Mouse (Mus musculus) kidney, postnatal 14 days (tissue): ENCODE data around the gene Chst13.

ENCODE experiments used
- DNase-seq: peaks from one replicate; pipeline ENCODE4 v3.0.0; 2022; ENCODE audit warnings: mixed read lengths

Gene Chst13

DNA sequence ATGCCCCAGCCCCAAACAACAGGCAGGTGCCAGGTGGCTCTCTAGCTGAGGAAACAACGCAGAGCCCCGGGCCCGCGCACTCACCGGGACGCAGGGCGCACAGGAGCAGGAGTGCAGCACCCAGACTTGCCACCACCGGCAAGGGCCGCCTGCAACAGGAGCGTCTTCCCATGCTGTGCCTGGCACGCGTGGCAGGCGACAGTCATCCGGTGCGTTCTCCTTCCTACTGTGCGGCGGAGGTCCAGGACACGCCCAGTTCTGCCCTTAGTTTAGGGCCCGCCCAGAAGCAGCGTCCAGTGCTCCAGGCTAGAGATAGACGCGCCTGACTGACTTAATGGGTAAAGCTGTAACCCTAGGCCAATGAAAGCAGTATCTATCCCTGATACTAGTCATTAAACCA lies at the start of gene Chst13:
TSS of gene Chst13 (minus strand) at position 195 of the 400 bp plus-strand sequence.
- peak; percentile 37 for DNase-seq

DNA sequence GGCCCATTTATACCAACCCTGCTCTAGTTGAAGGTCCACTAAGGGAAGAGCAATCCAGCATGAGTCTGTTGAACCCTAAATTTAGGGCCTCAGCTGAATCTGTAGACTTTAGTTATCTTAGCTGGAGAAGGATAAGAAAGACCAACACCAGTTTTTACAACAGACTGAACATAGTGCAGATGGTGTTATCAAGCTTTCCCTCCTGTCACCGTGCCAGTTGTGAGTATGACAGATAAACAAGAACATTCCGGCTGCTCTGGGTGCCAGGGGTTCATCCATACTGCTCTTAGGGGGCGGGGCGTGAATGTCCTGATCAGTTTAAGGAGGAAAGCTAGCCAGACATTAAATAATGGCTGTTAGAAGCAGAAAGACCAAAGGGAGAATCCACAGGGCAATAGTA lies 49.7 kb upstream of the Chst13 start:
- DNase-seq, result peak; percentile 55

DNA sequence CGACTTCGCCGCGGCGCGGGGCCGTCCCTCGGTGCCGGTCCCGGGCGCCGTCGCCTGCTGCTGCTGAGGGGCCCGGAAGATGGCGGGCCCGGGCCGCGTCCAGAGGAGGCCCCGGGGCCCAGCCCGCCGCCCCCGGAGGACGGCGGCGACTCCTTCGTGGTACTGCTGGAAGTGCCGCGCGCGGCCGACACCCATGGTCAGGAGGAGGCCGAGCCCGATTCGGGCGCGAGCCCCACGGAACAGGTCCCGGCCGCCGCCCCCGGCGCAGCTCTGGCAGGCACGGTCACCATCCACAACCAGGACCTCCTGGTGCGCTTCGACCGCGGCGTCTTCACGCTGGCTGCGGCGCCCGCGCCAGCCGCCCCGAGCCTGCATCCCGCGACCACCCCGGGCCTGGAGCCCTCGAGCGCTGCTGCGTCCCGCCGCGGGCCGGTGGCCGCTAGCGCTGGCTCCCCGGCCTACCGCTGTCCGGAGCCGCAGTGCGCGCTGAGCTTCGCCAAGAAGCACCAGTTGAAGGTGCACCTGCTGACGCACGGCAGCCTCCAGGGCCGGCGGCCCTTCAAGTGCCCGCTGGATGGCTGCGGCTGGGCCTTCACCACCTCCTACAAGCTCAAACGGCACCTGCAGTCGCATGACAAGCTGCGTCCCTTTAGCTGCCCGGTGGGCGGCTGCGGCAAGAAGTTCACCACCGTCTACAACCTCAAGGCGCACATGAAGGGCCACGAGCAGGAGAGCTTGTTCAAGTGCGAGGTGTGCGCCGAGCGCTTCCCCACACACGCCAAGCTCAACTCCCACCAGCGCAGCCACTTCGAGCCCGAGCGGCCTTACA lies 45.0 kb upstream of the Chst13 start:
- peak; percentile 52 for DNase-seq

DNA sequence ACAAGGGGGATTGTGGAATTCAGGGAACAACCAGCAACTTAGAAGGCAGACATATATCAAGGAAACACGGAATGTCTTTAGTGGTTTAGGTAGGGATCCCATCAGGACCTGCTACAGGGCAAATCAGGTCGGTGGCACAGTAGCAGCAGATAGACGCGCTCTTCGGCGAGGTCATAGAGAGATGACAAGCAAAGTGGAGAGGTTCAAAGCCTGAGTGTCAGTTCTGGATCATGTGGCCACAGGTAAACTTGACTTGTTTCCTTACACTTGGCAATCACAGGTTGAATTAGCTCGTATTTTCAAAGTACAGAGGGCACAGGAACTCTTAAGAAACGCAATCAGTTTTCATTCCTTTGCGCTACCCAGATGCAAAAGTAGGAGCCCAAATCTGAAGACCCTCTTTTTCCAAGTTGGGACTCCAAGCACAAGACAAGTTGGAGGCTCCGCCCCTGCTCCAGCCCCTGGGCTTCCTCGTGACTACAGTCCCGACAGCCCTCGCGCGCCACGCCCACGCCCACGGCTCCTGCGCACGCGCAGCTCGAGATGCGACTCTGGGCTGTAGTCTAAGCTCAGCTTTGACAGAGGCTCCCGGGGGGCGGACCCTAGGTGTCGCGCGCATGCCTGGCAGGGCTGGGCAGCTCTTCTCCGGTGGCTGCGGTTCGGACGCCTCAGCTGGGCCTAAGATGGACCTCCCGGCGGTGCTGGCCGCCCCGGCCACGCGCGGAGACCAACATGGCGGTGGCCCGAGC lies 44.2 kb upstream of the Chst13 start, which contains the start of gene Zxdc:
TSS of gene Zxdc (plus strand) at position 517 of the 749 bp plus-strand sequence.
- peak; percentile 100 for DNase-seq

DNA sequence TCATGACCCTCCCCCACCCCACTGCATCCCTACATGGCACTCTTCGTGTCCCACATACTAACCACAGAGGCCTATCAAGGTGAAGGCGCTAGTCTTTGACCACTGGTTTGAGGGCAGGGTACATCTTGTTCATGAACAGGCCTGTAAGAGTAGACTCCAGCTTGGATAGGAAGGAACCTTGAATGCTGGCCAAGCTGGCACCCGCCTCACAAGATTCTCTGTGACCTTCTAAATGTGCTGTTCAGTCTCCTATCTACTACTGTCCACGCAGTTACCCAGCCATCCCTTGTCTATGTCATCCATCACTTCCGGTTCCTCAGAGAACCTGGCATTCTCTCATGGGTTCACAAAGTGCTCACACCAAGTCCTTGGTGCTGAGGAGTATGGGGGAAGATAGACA lies 38.3 kb upstream of the Chst13 start:
- no peak for DNase-seq

DNA sequence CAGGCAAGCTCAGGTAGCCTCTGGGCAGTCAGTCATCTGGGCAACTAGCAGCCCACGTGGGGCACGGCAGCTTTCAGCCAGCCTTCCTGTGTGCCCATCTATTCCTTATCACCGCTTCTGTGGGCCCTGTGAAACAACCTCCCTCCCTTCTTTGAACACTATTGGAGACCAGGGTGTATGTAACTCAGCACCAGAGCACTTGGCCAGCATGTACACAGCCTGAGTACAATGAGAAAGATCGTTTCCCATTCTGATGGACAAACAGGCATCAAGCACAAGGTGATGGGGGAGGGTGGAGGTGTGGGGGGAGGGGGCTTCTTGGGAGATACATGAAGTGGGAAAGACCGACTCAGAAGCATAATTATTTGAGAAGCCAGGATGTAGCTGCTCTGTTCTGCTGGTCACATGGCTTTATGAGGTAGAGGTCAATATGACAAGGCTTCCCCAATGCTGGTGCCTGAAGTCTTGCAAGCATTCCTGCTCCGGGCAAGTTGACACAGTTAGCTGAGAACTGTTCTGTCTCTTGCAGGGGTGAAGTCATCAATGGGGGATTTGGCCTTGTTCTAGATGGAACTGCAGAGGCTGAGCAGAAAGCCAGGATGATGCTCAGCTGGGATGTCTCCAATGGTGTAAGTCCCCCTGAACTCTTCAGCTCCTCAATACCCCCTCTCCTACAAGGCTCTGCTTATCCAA lies 36.1 kb upstream of the Chst13 start:
- no peak for DNase-seq

DNA sequence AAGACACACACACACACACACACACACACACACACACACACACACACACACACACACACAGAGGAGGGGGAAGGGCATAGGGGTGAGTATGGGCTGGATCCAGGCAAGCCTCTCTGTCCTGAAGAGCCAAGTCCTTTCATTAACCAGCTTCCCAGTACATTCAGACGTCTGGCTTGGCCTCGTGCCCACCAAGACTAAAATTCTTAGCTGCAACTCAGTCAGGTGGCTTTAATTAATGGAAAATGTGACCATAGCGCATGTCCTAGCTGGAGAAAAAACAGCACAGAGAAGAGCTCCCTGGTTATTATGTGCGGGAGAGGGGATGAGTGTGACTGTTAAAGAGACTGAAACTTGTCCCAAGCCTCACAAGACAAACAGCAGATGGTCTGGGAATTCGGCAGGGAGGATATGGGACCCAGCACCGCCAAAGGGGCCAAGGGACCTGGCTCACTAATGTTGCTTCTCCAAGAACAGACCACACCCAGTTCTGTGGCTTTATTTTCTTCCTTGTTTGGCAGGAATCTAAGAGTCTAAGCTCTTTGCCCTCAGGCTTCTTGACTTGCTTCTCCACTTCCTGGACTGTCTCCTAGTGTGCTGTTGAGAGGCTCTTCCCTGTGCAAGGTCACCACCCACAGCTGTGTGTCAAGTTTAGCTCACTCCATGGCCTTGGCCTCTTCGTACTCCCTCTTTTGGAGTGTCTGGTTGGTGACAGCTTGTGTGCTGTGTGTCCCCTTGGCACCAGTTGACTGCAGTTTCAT lies 35.2 kb upstream of the Chst13 start:
- peak; percentile 77 for DNase-seq

DNA sequence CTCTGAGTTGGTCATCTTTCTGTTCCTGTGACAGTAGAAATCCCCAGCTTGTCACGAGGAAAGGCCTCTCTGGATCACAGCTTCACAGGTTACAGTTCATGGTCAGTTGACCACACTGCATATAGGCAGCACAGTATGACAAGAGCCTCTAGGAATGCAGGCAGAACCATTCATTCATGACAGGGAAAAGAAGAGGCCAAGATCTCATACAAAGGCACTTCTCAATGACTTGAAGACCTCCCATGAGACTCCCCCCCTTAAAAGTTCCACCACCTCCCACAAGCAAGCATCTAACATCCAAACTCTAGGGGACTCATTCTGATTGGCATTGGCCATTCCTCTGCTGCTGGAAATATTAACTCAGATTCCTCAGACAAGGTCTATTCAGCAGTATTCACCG lies 34.5 kb upstream of the Chst13 start:
- DNase-seq, result no peak

DNA sequence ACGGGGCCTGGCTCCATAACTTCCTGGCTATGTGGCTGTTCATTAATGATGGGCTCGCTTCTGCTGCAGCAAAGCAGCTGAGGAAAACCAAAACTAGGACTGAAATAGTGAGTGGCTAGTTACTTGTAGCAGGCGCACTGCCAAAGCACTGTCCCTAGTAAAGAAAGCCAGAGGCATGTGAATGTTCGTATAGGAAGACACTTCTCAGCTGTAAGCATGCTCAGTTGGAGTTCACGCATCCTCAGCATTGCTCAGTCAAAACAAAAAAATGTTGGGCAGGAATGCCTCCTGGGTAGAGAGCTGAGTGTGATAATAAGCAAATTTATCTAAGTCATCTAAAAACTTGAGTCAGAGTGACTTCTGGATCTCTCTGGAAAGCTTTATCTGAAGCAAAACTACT lies 33.2 kb upstream of the Chst13 start:
- no peak for DNase-seq

DNA sequence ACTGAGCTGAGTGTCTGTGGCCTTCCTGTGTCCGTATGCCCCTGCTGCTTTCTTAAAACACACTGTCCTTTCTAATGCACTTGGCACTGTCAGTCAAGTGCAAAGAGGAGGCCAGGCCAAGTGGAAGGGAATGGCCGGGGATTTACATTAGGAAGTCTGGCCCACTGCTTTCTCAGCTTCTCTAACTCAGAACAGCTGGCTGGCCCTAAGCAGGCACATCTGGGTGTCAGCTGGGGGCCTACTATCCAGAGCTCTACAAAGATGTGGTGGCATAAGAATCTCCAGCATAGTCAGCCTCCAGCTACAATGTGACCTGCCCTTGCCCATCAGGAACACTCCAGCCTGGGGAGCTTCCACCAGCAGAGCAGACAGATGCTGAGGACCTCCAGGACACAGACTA lies 25.0 kb upstream of the Chst13 start:
- no peak for DNase-seq

DNA sequence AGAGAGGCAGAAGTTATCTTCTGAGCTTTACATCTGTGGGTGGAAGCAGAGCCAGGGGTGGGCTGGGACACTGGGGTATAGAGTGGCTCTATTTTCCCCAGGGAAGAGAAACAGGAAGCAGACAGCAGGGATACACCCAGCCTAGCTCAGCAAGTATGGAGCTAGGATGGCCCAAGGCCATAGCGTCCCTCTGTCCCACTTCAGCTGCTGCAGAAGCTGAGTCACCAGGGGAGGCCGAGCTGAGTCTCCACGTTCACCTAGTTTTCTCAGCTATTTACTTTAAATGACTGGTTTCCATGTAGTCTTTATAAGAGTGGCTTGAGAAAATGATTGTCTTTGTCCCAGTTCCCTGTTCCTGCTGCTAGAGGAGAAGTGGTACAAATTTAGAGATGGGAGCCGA lies 23.5 kb upstream of the Chst13 start:
- DNase-seq, result no peak

DNA sequence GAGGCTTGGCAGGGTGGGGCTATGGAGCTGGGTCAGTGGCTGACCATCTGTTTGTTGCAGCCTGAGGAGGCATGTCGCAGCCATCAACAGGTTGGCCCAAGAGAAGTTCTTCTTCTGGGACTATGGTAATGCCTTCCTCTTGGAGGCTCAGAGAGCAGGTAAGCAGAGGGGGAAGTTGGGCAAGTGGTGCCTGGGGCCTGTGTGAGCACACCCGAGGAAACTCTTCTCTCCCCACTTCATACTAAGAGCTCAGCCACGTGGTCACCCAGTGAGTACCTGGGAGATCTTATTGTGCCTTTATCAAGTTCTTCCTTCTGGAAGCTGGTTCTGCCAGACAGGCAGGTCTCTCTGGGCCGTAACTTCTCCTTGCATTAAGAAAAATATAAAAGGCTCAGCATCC lies 22.2 kb upstream of the Chst13 start:
- no peak for DNase-seq

DNA sequence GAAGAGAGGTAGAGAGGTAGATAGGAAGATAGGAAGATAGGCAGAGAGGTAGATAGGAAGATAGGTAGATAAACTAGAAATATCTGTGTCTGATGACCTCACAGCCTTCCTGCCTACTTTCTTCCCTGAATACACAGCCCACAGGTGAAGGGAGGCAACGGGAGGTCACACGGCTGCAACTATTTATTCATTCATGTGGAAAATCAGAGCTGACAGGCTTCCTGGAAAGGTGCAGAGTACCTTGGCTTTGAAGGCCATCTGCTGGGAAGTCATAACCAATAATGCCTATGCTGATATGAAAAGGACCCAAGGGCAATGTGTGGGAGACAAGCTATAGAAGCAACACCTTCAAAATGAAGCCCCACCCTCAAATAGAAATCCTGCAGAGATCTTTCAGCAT lies 17.4 kb upstream of the Chst13 start:
- DNase-seq, result no peak

DNA sequence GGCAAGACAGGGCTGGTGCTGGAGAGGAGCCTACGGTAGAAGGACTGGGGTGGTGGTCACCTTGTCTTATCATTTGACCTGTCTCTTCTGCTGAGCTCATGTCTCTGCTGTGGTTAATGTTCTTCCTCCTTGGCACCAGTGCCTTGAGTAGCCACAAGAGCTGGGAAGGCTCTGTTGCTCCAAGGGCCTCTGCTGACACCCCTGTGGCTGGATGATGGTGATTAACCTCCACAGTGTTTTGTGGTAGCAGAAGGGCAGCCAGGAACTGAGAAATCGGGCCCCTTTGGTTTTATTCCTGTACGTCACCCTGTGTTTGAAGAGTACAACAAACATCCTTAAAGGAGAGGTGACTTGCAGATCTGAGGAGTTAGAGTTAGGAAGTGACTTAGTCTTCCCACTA lies 9.3 kb upstream of the Chst13 start:
- DNase-seq, result no peak

DNA sequence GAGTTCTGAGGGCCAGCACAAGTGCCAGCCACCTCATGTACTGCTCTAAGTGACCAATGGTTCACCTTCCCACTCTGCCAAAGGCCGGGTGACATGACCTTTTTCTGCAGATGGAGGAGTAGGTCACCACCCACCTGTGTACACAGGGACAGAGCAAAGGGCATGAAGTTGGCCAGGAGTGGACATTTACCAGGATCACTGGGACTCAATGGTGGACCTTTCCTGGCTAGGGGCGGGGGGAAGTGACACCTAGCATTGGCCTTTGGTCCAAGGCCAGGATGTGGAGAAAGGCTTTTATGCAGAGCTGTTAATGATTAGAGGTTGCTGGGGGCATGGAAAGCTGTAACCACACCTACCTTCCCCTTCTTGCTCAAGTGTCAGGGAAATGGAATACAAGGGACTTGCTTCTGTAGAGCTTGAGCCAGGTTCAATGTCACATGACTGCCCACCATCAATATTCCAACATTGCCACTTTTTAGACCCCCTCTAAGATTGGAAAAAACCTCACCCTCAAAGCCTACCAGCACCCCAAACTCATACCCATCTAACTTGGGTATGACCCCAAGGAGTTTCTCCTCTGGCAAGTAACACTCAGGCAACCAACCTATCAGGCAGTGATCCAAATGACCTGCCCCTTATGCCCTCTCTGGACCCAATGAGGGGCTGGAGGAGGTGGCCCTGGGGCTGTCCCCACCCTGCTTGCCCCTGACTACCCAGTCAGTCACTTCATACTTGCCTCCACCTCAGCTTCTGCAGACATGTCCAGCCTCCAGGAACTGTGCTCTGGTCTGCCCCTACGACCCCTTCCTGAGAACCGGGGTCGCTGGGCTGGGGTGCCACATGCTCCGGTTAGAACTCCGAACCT lies 7.8 kb upstream of the Chst13 start, which contains the start of gene Uroc1:
TSS of gene Uroc1 (plus strand) at position 724 of the 865 bp plus-strand sequence.
- DNase-seq, result peak; percentile 43

DNA sequence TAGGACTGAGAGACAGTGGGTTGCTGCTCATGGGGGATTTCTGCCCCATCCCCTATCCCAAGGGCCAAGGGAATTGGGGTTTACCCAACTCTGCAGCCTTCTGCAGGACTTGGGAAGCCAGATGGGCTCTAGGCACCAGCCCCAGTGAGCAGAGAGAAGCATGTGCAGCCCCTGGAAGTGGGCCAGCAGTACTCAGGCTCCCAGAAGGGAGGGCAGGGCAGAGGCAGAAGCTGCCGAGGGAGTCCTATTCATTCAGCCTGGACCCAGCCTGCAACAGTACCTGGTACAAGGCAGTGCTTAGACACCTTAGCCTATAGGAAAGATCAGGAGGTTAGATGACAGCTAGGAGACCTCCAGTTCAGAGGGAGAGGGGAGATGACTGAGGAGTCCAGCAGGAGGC lies 5.0 kb upstream of the Chst13 start:
- peak; percentile 48 for DNase-seq

DNA sequence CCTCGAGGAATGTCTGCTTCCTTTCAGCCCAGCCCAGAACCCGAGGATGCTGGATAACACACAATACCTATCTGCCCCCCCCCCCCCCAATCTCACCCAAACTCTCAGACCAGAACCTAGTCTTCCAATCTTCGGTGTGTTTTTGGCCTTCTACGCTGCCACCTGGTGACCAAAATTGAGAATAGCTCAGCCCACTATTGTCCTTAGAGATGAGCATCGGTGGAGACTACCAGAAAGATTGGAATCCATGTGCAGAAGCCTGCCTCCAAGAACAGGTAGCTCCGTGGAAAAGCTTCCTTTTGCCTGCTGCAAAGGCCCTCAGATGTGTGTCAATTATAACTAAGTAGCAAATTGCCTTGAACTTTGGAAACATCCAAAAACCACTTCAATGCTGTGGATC lies 2.7 kb upstream of the Chst13 start:
- DNase-seq, result no peak

DNA sequence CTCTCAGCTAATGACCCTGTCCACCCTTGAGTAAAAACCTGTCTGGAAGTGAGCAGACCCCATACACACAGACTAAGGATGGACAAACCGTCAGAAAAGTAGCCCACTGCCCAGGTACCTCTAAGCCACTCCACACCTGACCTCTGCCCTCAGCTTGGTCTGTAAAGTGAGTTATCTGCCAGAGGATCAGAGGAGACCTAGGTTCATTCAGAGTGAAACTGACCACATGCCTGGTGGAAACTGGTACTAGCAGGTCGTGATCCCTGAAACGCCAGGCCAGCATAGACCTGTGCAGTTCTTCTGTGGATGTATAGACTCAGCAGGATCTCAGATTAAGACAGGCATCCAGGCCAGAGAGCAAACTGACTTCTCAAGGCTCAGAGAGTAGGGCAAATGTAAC lies 522 bp downstream of the Chst13 start:
- DNase-seq, result no peak

DNA sequence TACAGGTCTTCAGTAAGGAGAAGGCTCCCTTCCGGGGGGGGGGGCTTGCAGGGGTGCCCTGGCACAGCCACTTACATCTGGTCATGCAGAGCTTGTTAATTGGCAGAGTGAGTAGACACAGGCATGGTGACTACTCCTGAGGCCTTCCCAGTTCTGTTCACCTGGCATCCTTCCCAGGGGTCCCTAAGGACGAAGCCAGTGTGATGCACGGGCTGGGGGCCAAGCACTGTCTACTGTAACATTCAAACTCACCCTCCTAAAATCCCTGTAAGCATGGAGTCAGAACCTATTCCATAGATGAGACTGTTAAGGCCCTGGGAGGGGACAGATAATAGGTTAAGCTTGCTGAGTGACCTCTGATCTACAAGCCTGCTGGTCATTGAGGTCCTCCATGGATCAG lies 959 bp downstream of the Chst13 start:
- no peak for DNase-seq

DNA sequence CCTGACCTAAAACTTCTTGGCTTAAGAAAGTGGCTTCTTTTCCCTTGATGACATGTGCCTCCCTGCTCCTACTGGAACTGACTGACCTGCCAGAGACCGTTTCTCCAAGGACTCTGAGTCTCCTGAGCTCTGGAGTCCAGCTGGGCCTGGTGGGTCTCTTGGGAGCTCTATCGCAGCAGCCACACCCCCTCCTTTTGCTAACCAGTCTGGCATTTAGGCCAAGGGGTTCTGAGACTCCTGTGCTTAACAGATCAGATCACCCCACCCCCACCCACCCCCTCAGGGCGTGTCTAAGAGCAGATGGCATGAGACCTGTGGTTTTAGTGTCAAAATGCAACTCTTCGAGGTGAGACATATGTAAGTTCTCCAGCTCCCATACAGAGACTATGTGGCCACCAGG lies 3.2 kb downstream of the Chst13 start:
- no peak for DNase-seq

DNA sequence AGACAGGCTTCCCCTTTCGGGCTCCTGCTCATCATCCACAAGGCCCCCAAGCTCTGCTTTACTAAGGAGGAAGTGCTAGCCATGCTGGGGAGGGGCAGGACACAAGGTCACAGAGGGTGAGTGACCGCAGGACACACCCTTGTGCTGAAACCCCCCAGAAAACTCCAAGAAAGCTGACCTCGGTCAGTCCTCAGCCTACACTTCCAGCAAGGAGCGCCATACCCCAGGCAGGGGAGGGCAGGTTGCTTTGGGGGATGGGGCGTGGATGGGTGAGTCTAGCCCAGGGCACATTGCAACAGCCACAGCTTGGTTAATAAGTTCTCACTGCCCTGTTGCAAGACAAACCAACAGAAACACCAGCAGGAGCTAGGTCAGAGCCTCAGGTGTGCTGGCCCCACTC lies 4.6 kb downstream of the Chst13 start:
- DNase-seq, result peak; percentile 51
